Mouse (Mus musculus) ES-E14 (cell line): ENCODE data around the gene Mlxipl. TPM values are rescaled to one million over a fixed set of nuclear protein-coding genes. Genes with fewer than 3 reads are reported as not detected.
A peak's percentile ranks its signal among the peaks of the same experiment; 100 is the strongest.

ENCODE experiments used
- DNase-seq: peaks from one replicate; pipeline ENCODE4 v3.0.0-alpha.2; 2013; ENCODE audit warnings: low read depth, low spot score
- H3K27ac ChIP-seq: 2 replicates; pipeline ENCODE4 v1.5.1; 2012; ENCODE audit warnings: low read depth, mild to moderate bottlenecking, low read length, moderate library complexity, mixed read lengths; ENCODE audit not compliant: poor library complexity, insufficient read depth, severe bottlenecking
- H3K36me3 ChIP-seq: 2 replicates; pipeline ENCODE4 v1.6.1; 2012; ENCODE audit warnings: mild to moderate bottlenecking, low read length, moderate library complexity, mixed read lengths; ENCODE audit not compliant: control insufficient read depth, poor library complexity, insufficient read depth, severe bottlenecking
- H3K4me1 ChIP-seq, 2 experiments: fragments of 150-350 bp in 1 of 2; sonication (generic) in 1 of 2; 2 replicates each; pipeline ENCODE4 v1.6.1; 2012; ENCODE audit warnings: low read length in 2 of 2, mild to moderate bottlenecking in 1 of 2, mixed read lengths in 1 of 2; ENCODE audit not compliant: control insufficient read depth in 2 of 2, insufficient read depth in 2 of 2, poor library complexity in 1 of 2
- H3K4me3 ChIP-seq, 2 experiments: fragments of 150-350 bp in 1 of 2; sonication (generic) in 1 of 2; 2 replicates each; pipeline ENCODE4 v1.5.1; 2012; ENCODE audit warnings: low read length in 2 of 2, low read depth in 1 of 2, mild to moderate bottlenecking in 1 of 2, mixed read lengths in 1 of 2; ENCODE audit not compliant: insufficient read depth in 1 of 2, poor library complexity in 1 of 2, severe bottlenecking in 1 of 2
- H3K9ac ChIP-seq: 2 replicates; pipeline ENCODE4 v1.6.1; 2012; ENCODE audit warnings: low read depth, mild to moderate bottlenecking, low read length, mixed read lengths; ENCODE audit not compliant: poor library complexity, insufficient read depth, severe bottlenecking
- H3K9me3 ChIP-seq: fragments of 150-350 bp; sonication (generic); 2 replicates; pipeline ENCODE4 v1.6.1; 2012; ENCODE audit warnings: low read depth, mild to moderate bottlenecking, low read length; ENCODE audit not compliant: control insufficient read depth, insufficient read depth
- CHD2 ChIP-seq: IDR thresholded peaks from 2 replicates; pipeline ENCODE4 v1.6.1; 2014; ENCODE audit warnings: mild to moderate bottlenecking, low read depth, low read length, inconsistent platforms
- HCFC1 ChIP-seq: IDR thresholded peaks from 2 replicates; pipeline ENCODE4 v1.6.1; 2012; ENCODE audit warnings: low read length, inconsistent platforms, borderline replicate concordance; ENCODE audit not compliant: insufficient read depth
- MAFK ChIP-seq: IDR thresholded peaks from 2 replicates; pipeline ENCODE4 v1.6.1; 2014; ENCODE audit warnings: mild to moderate bottlenecking, low read depth, low read length, inconsistent platforms; ENCODE audit not compliant: insufficient read depth
- ZC3H11A ChIP-seq: IDR thresholded peaks from 2 replicates; pipeline ENCODE4 v1.6.1; 2012; ENCODE audit warnings: low read depth, mild to moderate bottlenecking, inconsistent platforms, low read length, borderline replicate concordance
- ZNF384 ChIP-seq: IDR thresholded peaks from 2 replicates; pipeline ENCODE4 v1.6.1; 2012; ENCODE audit warnings: low read depth, low read length, inconsistent platforms
- in situ Hi-C, 2 experiments: fragments of 600-800 bp; cut with MboI; formaldehyde crosslinking; loops; one replicate each; pipeline ENCODE4 v1.15.1; 2025; ENCODE audit warnings: low sequenced_read_pairs in 2 of 2, inconsistent platforms in 1 of 2; ENCODE audit not compliant: unreplicated experiment in 2 of 2
- total RNA-seq: library from RNA; depleted of rRNA; stranded (reverse); fragments of 300-350 nt; gene quantifications from 2 replicates; pipeline ENCODE4 v1.2.3, GENCODE M21; 2012

Gene Mlxipl
- total RNA-seq, 1 experiment, result 7.6 TPM

GRCm38 (mm10) chr5:135175086-135175485 is 85.4 kb downstream of the Mlxipl start:
- Histone ChIP-seq H3K36me3 (peaks cover 26% of the 10 kb centered on the region), H3K9me3 (no peaks in the 10 kb centered on the region), H3K9ac (peak overlapping the region; percentile 26; the same call in 1 of the 2 replicates), H3K27ac (peak overlapping the region; percentile 64; the same call in 1 of the 2 replicates), H3K4me1 (peaks cover 0 to 22% of the 10 kb centered on the region in 2 experiments; a peak in 2 of 4 replicates), H3K4me3 (no peak overlapping the region)
- TF ChIP-seq HCFC1 (no peak), CHD2 (no peak), ZC3H11A (no peak), MAFK (no peak), ZNF384 (no peak)
- DNase-seq, result no peak
- in situ Hi-C loops, result no loop called here

GRCm38 (mm10) chr5:135178523-135178922 is 88.8 kb downstream of the Mlxipl start:
- Histone ChIP-seq H3K4me1 (peaks cover 2 to 29% of the 10 kb centered on the region in 2 experiments; a peak in 2 of 4 replicates), H3K4me3 (no peak overlapping the region), H3K9ac (no peak overlapping the region), H3K36me3 (peaks cover 40% of the 10 kb centered on the region), H3K9me3 (no peaks in the 10 kb centered on the region), H3K27ac (no peak overlapping the region)
- no peak for TF ChIP-seq ZNF384
- DNase-seq, result no peak
- in situ Hi-C loops, result no loop called here

GRCm38 (mm10) chr5:135178996-135179395 is 89.3 kb downstream of the Mlxipl start:
- Histone ChIP-seq H3K9ac (no peak overlapping the region), H3K9me3 (no peaks in the 10 kb centered on the region), H3K4me3 (no peak overlapping the region), H3K27ac (no peak overlapping the region), H3K36me3 (peaks cover 40% of the 10 kb centered on the region), H3K4me1 (peaks cover 2 to 29% of the 10 kb centered on the region in 2 experiments; a peak in 2 of 4 replicates)
- no peak for DNase-seq
- no peak for TF ChIP-seq MAFK
- TF ChIP-seq ZNF384, result no peak
- no peak for TF ChIP-seq ZC3H11A
- TF ChIP-seq HCFC1, result no peak
- no peak for TF ChIP-seq CHD2
- in situ Hi-C loops, result no loop called here

- H3K9ac ChIP-seq, result no peak overlapping the region
- DNase-seq, result no peak
- in situ Hi-C loops, result no loop called here
- H3K4me3 ChIP-seq, result no peak overlapping the region
- no peaks in the 10 kb centered on the region for H3K9me3 ChIP-seq
- H3K27ac ChIP-seq, result no peak overlapping the region
- peaks cover 40% of the 10 kb centered on the region for H3K36me3 ChIP-seq
- peaks cover 2 to 27% of the 10 kb centered on the region in 2 experiments; a peak in 2 of 4 replicates for H3K4me1 ChIP-seq
- TF ChIP-seq CHD2 (no peak), ZC3H11A (no peak), HCFC1 (no peak), ZNF384 (no peak), MAFK (no peak)
Observed at GRCm38 (mm10) chr5:135179616-135180015, 89.9 kb downstream of the Mlxipl start.

GRCm38 (mm10) chr5:135180796-135181195 is 91.1 kb downstream of the Mlxipl start:
- peaks cover 2 to 21% of the 10 kb centered on the region in 2 experiments; a peak in 2 of 4 replicates for H3K4me1 ChIP-seq
- H3K36me3 ChIP-seq, result peaks cover 38% of the 10 kb centered on the region
- TF ChIP-seq MAFK (no peak), CHD2 (no peak), ZNF384 (no peak), HCFC1 (no peak), ZC3H11A (no peak)
- DNase-seq, result no peak
- no peak overlapping the region for H3K9ac ChIP-seq
- in situ Hi-C loops, result no loop called here
- no peak overlapping the region for H3K4me3 ChIP-seq
- no peaks in the 10 kb centered on the region for H3K9me3 ChIP-seq
- H3K27ac ChIP-seq, result no peak overlapping the region
